Mouse (Mus musculus) c-Kit-positive CD71-positive TER-119-positive erythroid progenitor cells, embryonic 14.5 days (primary cell): ENCODE data around the gene Gm48551.

Experiments
- DNase-seq: peaks from one replicate; pipeline ENCODE4 v3.0.0-alpha.2; 2013; ENCODE audit warnings: low spot score

Gm48551 gene

GRCm38 (mm10) chr10:81356991-81357844 lies 27.0 kb upstream of the Gm48551 start, which contains the start of gene Mfsd12:
TSS of gene Mfsd12 (plus strand) at chr10:81357491.
- peak; percentile 87 for DNase-seq

- DNase-seq = no peak
These were observed 26.1 kb upstream of the Gm48551 start for GRCm38 (mm10) chr10:81358209-81358608.

- DNase-seq = no peak
These were observed 25.4 kb upstream of the Gm48551 start for GRCm38 (mm10) chr10:81358841-81359240.

- no peak for DNase-seq
These were observed 23.5 kb upstream of the Gm48551 start for GRCm38 (mm10) chr10:81360721-81361120.

GRCm38 (mm10) chr10:81362336-81362949 lies 21.8 kb upstream of the Gm48551 start:
- peak; percentile 82 for DNase-seq

- DNase-seq = no peak
These were observed 20.6 kb upstream of the Gm48551 start for GRCm38 (mm10) chr10:81363436-81364346.

DNA sequence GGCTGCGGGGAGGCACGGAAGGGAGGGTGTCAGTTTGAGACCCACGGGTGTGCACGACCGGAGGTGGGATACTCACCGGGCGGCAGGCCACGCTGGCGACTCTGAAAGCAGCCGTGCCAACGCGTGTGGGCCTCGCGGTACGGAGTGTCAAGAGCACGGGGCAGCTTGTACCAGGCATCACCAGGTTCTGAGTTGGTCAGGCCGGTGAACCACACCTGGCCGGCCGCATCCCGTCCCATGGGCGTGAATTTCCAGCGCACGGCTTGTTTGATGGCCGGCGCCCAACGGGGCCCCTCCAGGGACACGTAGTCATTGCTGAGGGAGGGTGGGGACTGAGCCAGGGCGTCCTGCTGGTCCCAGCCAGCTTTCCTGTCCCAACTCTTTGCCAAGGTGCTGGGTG lies 19.6 kb upstream of the Gm48551 start:
- no peak for DNase-seq

DNA sequence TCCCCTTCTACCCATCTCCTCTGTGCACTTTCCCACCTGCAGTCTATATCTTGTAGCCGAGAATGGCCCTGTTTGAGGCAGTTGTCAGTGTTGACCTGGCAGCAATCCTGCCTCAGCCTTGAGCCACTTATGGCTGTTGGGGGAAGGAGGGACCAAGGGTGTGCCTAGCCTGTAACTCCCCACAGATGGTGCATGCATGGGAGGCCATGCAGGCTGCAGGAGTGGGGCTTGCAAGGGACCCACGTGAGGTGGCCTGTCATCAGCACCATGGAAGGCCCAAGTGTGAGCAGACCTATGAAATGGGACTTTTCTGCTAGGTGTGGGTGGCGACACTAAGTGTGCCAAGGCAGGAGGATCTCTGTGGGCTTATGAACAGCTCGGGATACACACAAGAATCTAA lies 19.2 kb upstream of the Gm48551 start:
- no peak for DNase-seq

- no peak for DNase-seq
These were observed 18.4 kb upstream of the Gm48551 start, which contains the start of gene 4930404N11Rik for GRCm38 (mm10) chr10:81365672-81366476. TSS of gene 4930404N11Rik (minus strand) at chr10:81365816.

GRCm38 (mm10) chr10:81366477-81367206 lies 17.6 kb upstream of the Gm48551 start:
- no peak for DNase-seq

DNA sequence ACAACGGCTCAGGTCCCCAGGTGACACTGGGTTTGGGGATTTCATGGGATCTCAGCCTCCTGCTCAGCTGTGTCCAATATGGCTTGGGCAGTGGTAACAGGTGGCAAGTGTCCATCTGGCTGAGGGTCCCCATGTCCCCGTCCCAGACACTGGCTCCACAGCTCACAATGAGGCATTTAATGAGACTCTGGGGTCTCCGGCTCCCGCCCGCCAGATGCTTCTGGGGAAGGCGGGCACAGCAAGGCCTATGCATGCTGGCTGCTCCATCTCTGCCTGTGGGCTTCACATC lies 17.1 kb upstream of the Gm48551 start:
- no peak for DNase-seq

DNA sequence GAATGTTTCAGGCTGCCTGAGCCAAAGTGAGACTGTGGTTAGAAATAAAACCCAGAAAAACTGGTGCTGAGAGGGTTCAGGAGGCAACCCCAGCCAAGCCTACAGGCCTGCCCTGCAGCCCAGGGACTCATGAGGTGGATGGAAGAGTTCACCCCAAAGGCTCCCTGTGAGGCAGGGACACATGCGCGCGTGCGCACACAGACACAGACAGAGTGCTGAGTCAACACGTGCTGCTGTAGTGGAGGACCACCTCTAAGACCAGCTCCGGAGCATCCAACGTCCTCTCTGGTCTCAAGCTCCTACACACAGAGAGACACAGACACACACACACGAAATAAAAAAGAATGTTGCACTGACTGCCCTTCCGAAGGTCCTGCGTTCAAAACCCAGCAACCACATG lies 8.9 kb upstream of the Gm48551 start:
- no peak for DNase-seq

DNA sequence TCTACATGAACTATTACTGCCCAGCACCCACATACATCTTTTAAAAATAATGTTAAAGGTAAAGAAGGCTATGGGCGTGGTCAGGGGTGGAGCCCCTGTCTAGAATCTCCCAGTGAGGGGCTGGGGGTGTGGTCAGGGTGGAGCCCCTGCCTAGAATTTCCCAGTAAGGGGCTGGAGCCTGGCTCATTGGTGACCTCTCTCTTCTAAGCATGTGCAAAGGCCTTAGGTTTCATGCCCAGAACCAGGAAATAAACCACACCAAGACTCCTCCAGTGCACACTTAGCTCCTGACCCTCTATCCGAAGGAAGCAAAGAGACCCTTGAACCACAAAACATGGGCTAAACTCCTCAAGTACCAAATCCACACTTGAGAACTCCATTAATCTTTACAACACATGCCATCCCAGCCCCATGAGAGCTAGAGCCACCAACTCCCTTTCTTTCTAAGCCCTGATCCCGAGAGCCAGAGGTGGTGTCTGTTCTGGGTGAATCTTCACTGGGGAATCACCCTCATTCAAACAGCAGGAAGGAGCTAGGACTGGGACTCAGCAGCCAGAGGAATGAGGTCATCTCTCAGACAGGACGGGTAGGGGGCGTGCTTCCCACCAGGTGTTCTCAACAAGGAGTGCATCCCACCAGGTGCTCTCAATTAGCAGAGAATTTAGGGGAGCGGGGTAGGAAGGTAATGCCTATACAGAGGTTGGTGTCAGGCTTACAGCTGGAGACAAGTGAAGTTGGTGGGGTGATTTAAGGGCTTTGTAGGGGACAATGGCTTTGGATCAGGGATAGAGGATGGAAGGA lies 7.5 kb upstream of the Gm48551 start:
- DNase-seq = peak; percentile 73

- DNase-seq = no peak
These were observed 7.0 kb upstream of the Gm48551 start for GRCm38 (mm10) chr10:81377362-81377664.

DNA sequence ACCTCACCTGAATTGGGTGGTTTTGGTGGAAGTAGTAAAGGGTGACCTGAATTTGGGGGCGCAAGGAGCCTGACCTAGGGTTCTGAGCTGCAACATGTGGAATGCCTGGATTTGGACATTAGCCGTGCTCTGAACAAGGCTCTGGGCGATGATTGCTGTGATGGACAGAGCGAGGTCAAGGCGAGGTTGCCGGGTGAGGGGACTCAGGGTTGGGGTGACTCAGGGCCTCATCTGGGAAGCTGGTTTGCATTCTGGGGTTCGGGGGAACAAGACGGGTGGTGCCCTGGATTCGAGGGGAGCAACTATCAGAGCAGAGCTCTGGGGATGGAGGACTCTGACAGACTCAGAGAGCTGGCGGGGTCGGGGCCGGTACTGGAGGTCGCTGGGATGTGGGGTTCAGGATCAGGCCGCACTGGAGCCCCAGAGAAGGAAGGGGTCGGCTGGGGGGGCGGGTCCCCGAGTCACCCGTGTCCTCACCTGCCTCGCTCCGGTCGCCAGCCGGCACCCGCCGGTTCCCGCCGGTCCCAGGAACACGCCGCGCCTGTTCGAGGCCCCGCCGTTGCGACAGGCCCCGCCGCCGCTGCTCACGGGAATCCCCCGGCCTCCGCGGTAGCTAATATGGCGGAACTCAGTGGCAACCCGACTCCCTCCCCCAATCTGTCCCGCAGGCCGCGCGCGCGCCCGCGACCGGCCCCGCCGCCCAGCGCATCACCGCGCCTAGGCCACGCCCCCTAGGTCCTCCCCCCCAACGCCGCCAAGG lies 6.3 kb upstream of the Gm48551 start, which contains the start of gene Fzr1:
TSS of gene Fzr1 (minus strand) at position 724 of the 760 bp plus-strand sequence.
- DNase-seq = no peak

DNA sequence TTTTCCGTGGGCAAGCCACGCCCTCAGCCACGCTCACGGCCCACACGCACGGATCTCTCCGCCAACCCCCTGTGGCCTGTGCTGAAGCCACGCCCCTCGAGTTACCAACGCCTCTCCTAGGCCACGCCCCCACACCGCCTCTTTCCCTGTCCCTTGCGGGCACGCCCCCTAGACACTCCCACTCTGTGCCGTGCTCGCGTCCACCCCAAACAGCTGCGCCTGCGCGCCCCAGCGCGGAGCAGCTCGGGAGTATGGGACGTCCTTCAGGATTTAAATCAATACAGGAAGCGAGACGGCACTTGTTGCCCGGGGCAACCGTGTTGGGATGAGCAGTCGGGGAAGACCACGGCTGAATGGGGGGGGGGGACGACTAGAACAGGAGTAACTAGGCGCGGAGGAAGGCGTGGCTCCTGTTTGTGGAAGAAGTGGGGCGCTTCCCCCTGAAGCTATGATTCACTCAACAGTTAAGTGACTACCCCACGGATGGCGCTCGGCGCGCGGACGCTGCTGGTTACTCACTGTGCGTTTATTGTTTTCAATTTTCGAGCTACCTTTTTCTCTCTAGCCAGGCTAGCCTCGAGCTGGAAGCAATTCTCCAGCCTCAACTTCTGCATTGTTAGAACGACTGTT lies 5.6 kb upstream of the Gm48551 start:
- DNase-seq = peak; percentile 100

GRCm38 (mm10) chr10:81379183-81379553 lies 5.1 kb upstream of the Gm48551 start:
- DNase-seq = no peak

- no peak for DNase-seq
These were observed 4.4 kb upstream of the Gm48551 start for GRCm38 (mm10) chr10:81379809-81380378.

- peak; percentile 98 for DNase-seq
These were observed 2.2 kb upstream of the Gm48551 start for GRCm38 (mm10) chr10:81382039-81382438.
